Mouse (Mus musculus) ZHBTc4 (cell line): Measurements from ENCODE around the gene 1700018B08Rik.

Experiments used
- DNase-seq: peaks from one replicate; pipeline ENCODE4 v3.0.0-alpha.2; 2011; ENCODE audit warnings: low read depth, low spot score

The 1700018B08Rik gene

GRCm38 (mm10) chr8:121562941-121563351, 18.8 kb upstream of the 1700018B08Rik start:
- no peak for DNase-seq

- DNase-seq, result no peak
Observed at GRCm38 (mm10) chr8:121561636-121562345, 17.7 kb upstream of the 1700018B08Rik start.

- no peak for DNase-seq
Observed at GRCm38 (mm10) chr8:121560432-121561100, 16.4 kb upstream of the 1700018B08Rik start.

GRCm38 (mm10) chr8:121559801-121560200, 15.7 kb upstream of the 1700018B08Rik start:
- no peak for DNase-seq

- DNase-seq, result peak; percentile 68
Observed at GRCm38 (mm10) chr8:121558538-121558937, 14.4 kb upstream of the 1700018B08Rik start.

- no peak for DNase-seq
Observed at GRCm38 (mm10) chr8:121557746-121558145, 13.6 kb upstream of the 1700018B08Rik start.

- no peak for DNase-seq
Observed at GRCm38 (mm10) chr8:121553831-121554475, 9.8 kb upstream of the 1700018B08Rik start.

GRCm38 (mm10) chr8:121552506-121552905, 8.4 kb upstream of the 1700018B08Rik start:
- DNase-seq, result no peak

- peak; percentile 80 for DNase-seq
Observed at GRCm38 (mm10) chr8:121551065-121551985, 7.2 kb upstream of the 1700018B08Rik start.

GRCm38 (mm10) chr8:121550056-121550455, 5.9 kb upstream of the 1700018B08Rik start:
- no peak for DNase-seq

GRCm38 (mm10) chr8:121547132-121547531, 3.0 kb upstream of the 1700018B08Rik start:
- DNase-seq, result peak; percentile 88

GRCm38 (mm10) chr8:121544936-121545335, 816 bp upstream of the 1700018B08Rik start:
- no peak for DNase-seq

- DNase-seq, result no peak
Observed at GRCm38 (mm10) chr8:121542901-121543300, 1.2 kb downstream of the 1700018B08Rik start.

- peak; percentile 85 for DNase-seq
Observed at GRCm38 (mm10) chr8:121541862-121542261, 2.3 kb downstream of the 1700018B08Rik start.

- DNase-seq, result peak; percentile 77
Observed at GRCm38 (mm10) chr8:121532381-121532780, 11.7 kb downstream of the 1700018B08Rik start.

- DNase-seq, result no peak
Observed at GRCm38 (mm10) chr8:121530639-121531038, 13.5 kb downstream of the 1700018B08Rik start.

- DNase-seq, result no peak
Observed at GRCm38 (mm10) chr8:121528790-121529189, 15.3 kb downstream of the 1700018B08Rik start.

GRCm38 (mm10) chr8:121527751-121528150, 16.4 kb downstream of the 1700018B08Rik start:
- DNase-seq, result no peak

- no peak for DNase-seq
Observed at GRCm38 (mm10) chr8:121526811-121527550, 17.1 kb downstream of the 1700018B08Rik start.

GRCm38 (mm10) chr8:121525111-121525818, 18.9 kb downstream of the 1700018B08Rik start:
- no peak for DNase-seq
